Mouse (Mus musculus) retina, adult 2 months (tissue): ENCODE measurements around the gene Cabin1.

Source experiments
- DNase-seq: peaks from one replicate; pipeline ENCODE4 v3.0.0-alpha.2; 2012; ENCODE audit warnings: low read depth, low spot score

Cabin1 gene

DNA sequence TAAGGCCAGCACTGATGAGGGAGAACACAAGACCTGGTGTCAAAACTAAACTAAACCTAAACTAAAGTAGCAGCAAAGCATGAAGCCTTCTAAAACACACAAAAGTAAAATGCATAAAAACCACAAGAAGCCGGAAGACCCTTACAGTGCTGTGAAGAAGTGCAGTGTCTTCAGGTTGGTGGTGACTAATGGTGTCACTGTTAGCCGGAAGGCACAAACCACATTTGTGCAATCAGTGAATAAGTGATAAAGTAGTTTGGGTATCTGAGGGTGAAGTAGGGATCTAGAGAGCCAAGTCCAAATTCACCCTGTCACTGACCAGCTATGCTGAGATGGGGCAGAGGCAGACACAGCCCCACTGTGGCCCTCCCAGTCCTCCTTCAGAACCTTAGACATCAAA lies 61.6 kb downstream of the Cabin1 start:
- no peak for DNase-seq

DNA sequence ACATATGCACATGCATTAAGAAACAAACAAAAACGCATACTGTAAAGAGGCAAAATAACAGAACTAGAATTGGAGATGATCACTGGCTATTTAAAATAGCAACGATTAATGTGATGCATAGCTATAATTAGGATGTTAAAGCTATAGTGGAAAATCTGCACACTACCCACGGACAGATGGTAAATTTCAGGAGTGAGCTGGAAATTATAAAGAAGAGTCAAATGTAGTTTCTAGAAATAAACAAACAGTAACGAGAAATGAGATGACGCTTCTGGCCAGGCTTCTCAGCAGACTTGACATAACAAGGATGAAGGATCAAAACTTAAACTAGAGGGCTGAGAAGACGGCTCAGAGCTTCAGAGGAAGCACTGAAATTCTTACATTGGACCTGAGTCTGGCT lies 62.9 kb downstream of the Cabin1 start:
- DNase-seq = no peak

DNA sequence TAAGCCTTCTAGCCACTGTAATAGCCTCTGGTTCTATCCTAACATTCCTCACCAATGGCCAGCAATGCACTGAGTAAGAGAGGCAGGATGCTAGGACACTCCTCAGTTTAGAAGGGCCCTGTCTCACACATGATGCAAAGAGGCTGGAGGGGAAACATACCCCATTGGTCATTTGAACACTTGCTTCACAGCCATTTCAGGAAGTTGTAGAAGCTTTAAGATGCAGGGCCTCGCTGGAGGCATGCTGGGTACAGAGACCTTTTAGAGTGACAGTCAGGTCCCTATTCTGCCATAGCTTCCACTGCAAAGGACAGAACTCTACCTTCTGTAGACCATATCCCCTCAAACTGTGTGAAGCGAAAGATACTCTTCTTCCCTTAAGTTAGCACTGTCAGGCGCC lies 66.4 kb downstream of the Cabin1 start:
- DNase-seq = no peak

DNA sequence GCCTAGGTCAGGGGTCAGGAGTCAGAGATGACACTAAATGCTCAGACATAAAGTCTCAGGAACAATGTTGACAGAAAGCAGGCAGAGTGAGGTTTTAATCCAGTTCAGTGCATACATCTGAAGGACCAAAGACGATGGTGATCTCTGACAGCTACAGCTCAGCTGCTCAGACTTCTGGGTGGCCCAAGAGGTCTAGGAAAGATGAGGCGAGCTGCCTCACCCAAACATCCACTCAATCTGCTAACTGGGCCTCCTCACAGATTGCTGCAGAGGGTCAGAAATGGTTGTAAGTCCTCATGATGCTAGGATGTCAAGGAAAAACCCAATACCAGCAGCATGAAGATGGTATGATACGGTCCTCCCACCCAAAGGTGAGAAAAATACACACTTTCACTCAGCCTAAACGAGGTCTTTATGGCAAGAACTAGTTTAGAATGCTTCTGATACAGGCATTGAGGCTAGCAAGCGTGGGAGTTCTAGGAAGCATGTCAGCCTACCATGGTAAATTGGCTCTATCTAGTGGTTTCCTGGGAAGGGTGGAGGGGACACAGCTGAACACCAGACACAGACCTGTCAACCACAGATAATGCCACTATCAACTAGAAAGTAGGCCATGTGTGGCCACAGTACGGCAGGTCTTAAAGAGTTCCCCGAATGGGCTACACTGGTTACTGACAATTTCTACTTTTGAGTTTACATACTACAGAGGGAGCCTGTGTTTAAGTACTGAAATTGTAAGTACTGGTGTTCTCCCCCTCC lies 67.4 kb downstream of the Cabin1 start:
- DNase-seq = no peak

DNA sequence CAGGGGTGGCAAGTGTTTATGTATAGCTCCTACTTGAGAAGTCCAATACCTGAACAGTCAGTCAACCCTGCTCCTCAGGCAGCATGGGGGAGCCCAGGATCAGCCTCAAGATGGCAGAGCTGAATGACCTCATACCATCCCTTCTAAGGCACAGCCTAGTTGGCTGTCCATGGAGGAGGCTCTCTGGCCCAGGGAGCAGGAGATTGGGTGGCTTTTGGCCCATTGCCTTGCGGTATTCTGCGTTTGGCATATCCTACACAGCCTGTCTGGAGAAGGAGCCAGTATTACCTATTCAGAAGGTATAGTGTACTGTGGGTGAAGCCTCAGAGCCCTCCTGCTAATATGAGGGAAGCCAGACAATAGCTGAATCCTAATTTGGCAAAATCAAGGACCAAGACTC lies 68.6 kb downstream of the Cabin1 start:
- no peak for DNase-seq

DNA sequence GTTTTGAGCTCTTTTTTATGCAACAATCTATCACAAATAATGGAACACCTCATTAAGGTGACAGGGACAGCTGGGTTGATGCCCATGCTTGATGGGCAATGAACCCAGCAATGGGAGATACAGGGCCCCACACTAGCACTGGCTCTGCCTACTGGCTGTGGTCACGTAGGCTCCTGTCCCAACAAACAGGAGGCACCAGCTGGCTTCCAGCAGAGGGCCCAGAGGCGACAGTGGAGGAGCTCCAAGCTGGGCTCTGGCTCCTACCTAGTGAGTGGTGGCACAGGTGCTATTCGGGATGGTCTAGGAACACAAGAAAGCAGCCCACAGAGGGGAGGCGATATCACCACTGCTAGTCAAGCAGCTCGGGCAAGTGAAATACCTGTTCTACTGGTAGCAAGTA lies 69.1 kb downstream of the Cabin1 start:
- DNase-seq = no peak

DNA sequence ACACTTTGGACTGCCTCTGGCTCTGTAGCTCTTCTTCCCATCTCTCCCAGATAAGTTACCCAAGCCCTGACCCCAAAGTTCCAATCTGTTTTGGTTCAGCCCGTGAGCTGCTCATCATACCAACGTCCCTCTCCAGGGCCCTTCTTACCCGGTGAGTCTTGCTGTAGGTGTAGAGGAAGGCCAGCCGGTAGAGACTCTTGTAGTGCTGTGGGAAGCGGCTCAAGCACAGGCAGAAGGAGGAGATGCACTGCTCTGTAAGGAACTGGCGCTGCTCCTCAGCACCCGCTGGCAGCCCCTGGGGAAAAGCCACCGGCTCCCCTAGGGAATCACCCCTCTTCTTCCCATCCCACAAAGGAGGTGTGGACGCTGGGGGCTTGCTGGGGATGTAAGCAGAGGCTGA lies 69.6 kb downstream of the Cabin1 start:
- DNase-seq = no peak

DNA sequence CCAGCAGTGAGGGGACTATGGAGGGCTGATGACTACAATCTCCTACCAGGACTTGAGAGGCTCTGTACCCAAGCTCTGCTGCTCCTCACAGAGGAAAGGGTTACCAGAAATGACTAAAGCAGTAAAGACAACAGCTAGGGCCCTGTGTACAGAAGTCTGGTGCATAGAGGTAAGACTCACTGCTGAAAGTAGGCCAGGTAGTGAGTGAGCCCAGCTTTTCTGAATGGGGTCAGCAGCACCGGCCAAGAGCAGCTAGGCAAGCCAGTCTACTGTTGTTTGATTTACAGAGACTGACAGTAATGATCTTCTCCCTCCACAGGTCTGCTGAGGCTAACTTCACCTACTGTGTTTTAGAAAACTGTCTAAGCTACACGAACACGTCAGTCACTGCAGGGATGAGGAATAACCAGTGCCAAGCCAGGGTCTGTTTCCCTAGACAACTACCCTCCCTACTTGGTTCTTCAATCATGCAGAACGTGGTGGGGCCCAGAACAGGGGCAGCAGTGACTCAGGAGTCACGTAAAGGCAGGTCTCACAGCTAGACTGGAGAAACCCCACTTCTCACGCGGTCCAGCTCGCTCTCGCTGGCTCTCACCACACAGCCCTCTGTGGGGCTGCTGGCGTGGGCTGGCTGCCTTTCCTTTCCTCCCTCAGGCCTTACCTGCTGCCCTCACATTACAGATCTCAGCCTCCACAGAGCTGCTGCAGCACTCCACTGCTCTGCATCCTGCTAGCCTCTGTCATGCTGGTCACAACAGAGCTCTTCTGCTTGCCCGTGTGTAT lies 70.5 kb downstream of the Cabin1 start:
- DNase-seq = no peak

DNA sequence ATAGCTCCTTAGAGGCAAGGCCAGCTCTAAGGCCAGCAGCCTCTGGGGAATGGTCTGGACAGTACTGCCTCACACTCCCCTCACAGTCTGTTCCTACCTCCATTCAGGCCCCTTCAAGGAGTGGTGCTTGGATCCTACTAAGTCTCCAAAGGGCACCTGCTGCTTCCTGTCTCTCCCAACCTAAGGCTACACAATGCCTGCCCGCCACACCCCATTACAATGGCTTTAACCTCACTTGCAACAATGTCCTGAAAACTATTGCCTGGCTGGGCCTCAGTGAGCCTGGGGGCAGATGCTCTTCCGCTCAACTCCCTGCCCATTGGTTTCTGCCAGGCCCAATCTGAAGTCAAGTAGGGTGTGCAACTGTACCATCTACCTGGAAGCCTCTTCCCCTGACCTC lies 75.5 kb downstream of the Cabin1 start:
- no peak for DNase-seq

DNA sequence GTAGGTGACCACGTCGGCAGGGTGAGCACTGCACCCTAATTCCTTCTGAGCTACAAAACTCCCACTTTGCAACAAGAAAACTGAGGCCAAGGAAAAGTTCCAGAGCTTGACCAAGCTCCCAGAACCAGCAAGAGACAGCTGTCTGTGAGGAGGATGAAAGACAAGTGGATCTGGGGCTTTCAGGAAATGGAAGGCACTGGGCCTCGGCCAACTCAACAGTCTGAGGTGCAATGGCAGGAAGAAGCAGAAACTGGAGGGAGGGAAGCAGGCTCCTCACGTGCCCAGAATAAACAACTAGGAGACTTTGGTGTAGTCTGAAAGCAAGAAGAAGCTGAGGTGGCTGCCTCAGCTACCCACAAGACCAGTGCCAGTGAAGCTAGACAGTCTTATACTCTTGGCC lies 77.4 kb downstream of the Cabin1 start:
- DNase-seq = no peak

DNA sequence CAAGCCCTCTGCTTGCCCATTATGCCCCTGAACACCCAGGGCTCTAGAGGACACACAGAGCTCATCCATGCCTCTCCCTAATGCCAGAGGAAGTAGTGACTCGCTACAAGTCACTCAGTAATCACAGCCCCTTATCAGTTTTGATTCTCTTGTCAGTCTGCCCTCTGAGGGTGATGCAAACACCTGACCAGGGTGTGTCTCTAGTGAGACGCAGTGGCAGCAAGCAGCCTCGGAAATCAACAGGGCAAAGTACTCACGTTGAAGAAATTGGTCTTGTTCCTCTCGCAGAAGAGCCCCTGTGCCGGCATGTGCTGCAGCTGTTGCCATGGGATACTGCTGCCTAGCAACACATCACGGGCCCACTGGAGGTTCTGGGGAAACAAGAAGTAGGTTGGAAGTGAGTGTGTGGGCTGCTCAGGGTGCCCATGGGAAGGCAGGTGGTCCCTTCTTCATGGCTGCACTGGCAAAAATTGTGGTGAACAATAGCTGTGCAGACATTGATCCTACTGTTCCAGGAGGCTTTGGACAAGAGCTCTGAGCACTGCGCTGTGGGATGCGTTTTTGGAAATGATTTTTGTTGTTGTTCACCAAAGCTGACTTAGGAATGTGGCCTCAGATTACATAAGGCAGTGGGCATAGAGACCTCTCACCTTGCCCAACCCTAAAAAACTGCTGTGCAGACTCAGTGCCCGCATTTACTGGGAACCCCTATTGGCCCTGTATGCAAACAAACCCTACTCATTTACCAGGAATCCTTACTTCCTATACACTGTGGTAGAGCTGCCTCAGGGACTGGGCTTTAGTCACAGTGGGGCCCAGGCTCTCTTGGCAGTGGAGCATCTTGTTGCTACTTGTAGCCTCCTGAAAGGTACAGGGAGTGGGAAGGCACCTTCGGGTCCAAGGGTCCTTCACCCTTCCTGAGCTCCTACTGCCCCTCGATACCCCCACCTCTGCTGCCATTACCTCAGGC lies 79.8 kb downstream of the Cabin1 start:
- no peak for DNase-seq

DNA sequence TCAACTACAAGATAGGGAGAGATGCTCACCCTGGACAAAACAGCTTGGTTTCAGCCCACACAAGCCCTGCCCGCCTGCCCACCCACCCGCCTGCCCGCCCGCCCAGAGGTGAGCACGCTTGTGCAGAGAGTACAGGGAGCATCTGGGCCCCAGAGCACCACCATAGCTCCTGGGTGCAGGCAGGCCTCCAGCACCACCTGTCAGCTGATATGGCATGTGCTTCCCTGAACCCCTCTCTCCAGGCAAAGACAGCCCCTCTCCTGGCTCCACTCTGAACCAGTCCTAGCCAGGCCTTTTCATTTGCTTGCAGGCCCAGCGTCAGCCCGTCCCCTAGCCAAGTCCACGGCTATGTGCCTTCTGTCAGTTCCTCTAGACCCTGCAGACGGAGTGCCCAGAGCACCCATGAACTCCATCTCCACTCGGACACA lies 83.6 kb downstream of the Cabin1 start:
- no peak for DNase-seq

DNA sequence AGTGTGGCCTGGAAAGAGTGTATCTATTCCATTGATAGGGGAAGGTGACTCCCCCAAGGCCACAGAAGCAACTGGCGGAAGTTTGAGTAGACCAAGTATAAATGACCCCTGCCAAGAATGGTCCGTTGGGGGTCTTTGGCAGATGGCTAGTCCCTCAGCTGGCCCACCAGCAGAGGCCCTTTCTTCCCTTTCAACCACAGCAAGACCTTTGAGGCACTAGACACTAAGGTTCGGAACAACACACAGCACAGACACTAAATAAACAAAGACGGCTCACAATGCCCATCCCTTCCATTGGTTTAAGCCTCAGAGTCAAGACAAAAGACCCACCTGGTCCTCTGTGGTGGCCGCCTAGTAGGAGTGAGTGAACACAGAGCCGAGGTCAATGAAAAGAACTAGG lies 84.9 kb downstream of the Cabin1 start:
- no peak for DNase-seq

DNA sequence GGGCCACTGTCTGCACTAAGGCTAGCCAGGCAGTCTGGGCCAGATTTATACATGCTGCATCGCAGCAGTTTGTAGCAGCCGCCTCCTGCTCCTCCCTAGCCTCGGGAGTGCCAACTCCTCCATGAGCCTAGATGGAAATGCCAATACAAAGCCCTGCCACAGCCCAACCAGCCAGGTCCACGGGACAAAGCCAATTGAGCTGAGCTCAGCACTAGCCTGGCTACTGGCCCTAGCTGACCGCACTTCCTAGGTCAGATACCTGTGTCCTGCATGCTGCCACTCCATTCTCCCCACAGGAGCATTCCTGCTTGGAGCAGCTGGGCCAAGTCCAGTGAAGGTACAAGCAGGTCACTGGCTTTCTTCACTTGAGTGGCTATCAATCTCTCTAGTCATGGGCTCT lies 86.2 kb downstream of the Cabin1 start:
- DNase-seq = no peak

DNA sequence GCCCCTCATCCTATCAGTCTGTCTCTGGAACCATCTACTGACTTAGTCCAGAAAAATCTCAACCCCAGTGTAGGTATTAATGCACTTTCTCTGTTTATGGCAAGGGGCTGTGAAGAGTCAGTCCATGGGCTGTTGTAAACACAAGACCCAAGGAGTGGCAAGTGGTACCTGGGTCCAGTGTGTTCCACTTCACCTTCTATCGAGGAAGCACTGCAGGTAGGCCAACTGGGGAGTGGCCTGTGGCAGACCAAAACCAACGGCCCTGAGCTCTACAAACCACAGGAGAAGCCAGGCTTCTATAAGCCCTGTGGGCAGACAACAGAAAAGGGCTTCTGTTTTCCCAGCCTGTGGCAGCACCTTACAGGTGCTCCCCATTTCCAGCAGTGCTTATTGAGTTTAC lies 86.6 kb downstream of the Cabin1 start:
- no peak for DNase-seq

DNA sequence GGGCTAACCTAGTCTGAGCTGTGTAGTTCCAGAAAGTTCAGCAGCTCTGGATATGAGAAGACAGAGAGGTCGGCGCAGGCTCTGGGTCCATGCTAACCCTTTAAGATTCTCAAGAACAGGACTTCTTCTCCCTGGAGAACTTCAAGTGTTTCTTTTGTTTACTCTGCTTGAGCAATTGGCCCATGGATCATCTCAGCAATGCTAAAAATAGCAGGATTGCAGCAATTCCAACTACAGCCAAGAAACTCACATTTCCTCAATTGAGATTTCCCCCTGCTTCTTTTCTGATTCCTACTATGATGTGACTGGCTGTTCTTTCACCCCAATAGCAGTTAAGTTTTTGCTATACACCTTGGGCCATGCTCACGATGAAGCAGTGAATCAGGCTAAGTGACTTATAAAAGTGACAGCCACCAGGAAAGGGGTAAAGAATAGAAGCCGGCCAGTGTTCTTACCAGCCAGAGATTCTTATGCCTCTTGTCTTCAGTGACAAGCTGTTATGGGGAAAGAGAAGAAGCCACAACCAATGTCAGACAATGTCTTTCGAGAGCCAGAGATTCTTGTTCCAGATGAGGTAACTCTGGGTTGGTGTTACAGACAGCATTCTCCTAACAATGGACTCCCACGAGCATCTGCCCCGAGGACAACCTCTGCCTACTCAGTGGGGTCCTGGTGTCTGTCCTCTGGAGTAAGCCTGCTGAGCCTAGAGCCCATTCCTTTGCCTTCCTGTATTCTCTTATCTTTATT lies 87.1 kb downstream of the Cabin1 start:
- DNase-seq = no peak

DNA sequence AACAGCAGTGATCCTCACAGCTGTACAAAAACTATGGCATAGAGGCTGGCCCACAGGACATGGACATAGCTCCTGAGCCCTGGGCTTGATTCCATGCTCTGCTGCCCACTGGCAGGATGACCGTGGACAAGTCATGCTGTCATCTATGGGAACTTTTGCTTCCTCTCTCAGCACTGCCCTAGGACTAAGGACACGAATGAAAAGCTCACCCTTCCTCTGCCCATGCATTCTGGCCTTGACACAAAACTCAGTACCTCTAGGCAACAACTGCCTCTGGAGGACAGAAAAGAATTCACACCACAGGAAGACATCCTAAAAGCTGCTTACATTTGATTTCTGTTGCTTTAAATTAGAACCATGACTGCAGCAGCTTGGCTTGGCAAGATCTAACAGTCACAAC lies 87.9 kb downstream of the Cabin1 start:
- no peak for DNase-seq

DNA sequence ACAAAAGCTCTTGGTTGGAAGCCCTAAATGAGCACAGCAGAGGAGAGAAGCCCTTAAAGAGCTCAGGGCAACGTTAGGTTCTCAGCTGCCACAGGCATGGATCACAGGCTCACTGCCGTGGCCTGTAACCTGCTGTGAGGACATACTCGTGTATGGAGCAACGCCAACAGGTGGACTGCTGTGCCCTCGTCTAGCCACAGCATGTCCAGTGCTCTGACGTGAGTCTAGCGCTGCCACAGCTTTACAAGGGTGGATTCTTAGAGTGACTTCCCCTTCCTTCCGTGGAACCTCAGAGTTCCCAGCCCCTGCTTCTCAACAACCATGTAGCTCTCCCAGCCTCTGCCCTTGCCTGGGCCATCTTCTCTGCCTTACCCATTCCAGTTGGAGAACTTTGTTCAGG lies 88.5 kb downstream of the Cabin1 start:
- no peak for DNase-seq

DNA sequence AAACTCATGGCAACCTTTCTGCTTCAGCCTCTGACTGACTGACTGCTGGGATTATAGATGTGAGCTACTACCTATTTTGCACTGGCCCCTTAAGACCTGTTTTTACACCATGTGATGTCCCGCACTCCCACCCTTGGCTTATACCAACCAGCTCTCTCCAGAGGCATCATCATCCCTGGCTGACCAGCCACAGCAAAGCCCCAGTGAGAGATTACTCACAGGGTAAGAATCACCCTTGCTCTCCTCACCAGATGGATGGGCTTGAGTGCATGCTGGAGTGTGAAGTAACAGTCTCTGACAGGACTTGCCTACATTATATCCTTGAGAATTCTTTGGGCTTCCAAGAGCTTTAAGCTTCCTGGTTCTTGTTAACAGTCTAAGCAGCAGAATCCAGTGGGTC lies 94.2 kb downstream of the Cabin1 start:
- DNase-seq = no peak

DNA sequence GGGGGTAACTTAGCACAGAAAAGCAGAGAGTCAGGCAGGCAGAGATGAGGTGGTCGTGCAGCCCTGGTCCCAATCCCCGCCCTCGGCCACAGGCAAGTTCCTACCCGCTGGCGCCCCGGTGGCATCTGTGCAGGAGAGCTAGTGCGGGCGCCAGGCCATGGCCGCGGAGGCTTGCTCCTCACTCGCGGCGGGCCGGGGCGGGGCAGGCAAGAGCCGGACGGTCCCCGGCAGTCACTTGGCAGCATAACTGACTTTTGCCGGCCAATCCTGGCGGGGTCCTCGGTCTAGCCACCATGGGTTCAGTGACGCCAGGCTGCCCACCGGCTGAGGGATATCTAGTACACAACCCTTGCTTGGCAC lies 96.2 kb downstream of the Cabin1 start:
- DNase-seq = no peak

DNA sequence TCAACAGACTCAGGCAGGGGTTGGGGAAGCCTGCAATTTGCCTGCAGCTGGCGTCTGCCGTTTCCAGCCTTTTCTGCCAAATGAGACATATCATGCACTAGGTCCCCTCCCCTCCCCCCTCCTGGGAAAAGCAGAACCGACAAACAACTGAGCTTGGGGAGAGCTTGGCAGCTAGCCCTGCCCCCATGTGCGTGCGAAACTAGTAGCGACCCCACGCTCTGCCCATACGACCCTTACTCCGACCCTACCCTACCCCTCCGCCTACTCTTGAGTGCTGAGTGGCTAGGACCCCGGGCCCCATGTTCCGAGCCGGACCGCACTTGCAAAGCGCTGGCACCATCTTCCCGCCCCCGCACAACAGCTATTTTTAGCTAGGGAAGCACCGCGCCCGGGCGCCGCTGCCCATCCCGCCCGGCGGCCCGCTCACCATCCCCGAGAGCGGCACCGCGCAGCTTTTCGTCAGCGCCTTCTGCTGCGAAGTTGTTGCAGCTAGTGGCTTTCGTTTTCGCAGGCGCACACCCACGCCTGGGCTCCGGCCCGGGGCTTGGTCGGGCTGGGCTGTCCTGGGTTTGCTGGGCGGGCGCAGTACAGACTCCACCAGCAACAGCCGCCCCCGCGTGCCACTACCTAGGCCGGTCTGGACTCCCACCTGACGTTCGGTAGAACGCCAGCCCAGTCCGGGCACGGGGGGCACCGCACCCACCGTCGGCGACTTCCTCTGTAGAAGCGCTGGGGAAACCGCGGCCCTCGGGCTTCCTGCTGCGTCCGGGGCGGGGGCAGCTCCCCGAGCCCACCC lies 96.8 kb downstream of the Cabin1 start:
- DNase-seq = no peak
